Mouse (Mus musculus) liver, adult 2 months (tissue): ENCODE results near the gene Ikbip.

Experiments used
- CTCF ChIP-seq: fragments of 200-500 bp; IDR thresholded peaks from 2 replicates; pipeline ENCODE4 v1.5.1; 2011; ENCODE audit warnings: low read depth, low read length, control low read depth
- POLR2A ChIP-seq: fragments of 200-500 bp; IDR thresholded peaks from 2 replicates; pipeline ENCODE4 v1.6.1; 2011; ENCODE audit warnings: low read length, control low read depth; ENCODE audit not compliant: insufficient read depth; ENCODE audit errors: extremely low read depth

DNA sequence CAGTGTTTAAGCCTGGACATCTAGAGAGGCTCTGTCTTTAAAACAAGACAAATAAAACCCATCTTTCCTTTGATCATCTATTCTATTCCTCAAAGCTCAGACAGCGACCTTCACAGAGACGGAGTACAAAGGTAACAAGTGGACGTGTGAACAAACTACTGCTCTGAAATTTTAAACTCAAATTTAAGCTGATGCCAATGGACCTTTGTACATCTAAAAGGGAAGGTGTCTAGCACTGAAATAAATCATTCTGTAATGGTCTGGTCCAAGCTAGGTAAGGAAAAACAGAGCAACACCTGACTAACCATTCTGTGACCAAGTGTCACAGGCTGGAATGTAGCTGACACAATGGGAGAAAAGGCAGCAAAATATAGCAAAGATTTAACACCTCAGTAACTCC lies 31.6 kb upstream of the Ikbip start:
- TF ChIP-seq CTCF: no peak
- TF ChIP-seq POLR2A: no peak
